Mouse (Mus musculus): ENCODE data around the gene Grb2. TPM values are rescaled to one million over a fixed set of nuclear protein-coding genes. Genes with fewer than 3 reads are reported as not detected.
A peak's percentile ranks its signal among the peaks of the same experiment; 100 is the strongest.

Grb2 gene
- polyA plus RNA-seq, 1 experiment from 2014 or later: 62.8 TPM

DNA sequence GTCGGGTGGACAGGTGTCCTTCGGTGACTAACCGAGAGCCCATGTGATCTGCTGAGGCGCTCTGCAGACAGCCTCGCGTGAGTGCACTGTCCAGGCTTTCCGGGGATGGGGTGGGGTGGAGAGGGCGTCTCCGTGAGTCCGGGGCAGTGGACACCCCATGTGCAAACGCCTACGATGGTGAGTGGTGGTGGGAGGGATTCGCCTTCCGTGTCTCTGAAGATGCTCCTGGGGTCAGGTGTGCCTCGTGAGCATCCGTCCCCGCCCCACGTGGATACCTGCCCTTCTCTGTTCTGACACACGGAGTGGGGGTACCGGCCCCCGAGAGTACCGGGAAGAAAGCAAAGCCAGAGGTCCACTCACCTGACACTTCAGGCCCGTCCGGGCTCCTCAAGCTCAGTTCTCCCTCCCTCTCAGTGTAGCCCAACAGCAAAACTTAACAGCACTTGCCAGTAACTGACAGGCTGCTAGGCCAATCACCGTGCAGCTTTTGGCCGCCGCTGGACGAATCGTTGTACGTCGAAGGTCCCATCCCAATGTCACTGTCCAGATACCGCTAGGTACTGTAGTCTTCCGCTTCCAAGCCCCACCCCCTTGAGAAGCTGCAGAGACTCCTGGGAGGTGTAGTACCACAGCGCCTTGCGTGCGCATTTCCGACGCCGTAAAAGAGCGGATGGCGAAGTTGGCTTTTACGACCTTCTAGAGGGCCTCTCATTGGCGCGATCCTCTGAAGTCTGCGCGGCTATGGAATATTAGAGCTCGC lies 80.5 kb downstream of the Grb2 start, which contains the start of gene Slc25a19:
Slc25a19 (minus strand) TSS at position 591 of the 760 bp plus-strand sequence.
- under 1% methylated on average over 46 of the region's 47 CpGs for WGBS
- H3K9me3 ChIP-seq (ENCODE audit: low read length): no peaks in the 10 kb centered on the region
- DNase-seq (ENCODE audit: low spot score): peak; percentile 100
- H3K4me1 ChIP-seq (ENCODE audit: insufficient read depth, low read depth, low read length): no peaks in the 10 kb centered on the region
- no peaks in the 10 kb centered on the region; the same call in 1 of the 2 replicates for H3K36me3 ChIP-seq (ENCODE audit: insufficient read depth, low read length)
- peak; percentile 99 for ATAC-seq
- no peaks in the 10 kb centered on the region for H3K27me3 ChIP-seq (replicated peaks; ENCODE audit: insufficient read depth, low read length)
- no peak for TF ChIP-seq EP300 (IDR thresholded peaks at IDR 0.05)
- TF ChIP-seq CTCF (IDR thresholded peaks at IDR 0.05): 0 out of 2 replicates have a peak, but pooled peaks have one; percentile 11
- peak within 1 kb of the TSS; percentile 89 for H3K4me2 ChIP-seq (replicated peaks; ENCODE audit: low read depth, low read length)
- peak within 1 kb of the TSS; percentile 46; the same call in 1 of the 2 replicates for H3K9ac ChIP-seq (replicated peaks; ENCODE audit: low read depth)
- H3K4me3 ChIP-seq (ENCODE audit: low read depth, low read length): peak within 1 kb of the TSS; percentile 56
- 0 out of 2 replicates have a peak within 1 kb of the TSS, but pooled peaks have one; percentile 27 for H3K27ac ChIP-seq (ENCODE audit: low read length)

DNA sequence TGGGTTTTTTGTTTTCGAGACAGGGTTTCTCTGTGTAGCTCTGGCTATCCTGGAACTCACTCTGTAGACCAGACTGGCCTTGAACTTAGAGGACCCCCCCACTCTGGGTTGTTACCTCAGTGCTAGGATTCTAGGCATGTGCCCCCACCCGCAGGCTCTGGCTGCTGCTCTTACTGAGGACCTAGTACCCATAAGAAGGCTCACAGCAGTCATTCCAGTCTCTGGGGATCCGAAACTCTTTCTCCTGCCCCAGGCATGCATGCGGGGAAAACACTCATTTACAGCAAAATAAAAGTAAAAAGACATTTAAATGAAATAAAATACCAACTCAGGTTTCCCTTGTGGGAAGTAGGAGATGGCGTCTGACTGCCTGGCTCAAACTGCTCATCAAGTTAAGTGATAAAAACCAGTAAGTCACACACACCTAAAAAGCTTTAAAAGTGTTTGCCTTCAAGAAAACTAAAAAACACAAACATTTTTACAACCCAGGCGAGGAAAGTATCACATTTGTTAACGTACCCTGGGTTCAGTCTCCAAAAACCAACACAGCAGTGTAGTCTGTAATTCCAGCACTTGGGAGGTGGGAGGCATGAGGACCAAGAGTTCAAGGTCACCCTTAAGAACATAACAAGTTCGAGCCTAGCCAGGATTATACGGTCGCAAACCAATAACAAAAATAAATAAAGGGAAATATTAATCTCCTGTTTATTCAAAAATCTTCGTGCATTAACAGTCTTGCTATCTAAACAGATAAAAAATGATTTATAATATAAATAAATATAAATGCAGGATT lies 81.4 kb downstream of the Grb2 start:
- no peak overlapping the region for H3K27ac ChIP-seq (ENCODE audit: low read length)
- H3K27me3 ChIP-seq (replicated peaks; ENCODE audit: insufficient read depth, low read length): no peaks in the 10 kb centered on the region
- H3K9me3 ChIP-seq (ENCODE audit: low read length): no peaks in the 10 kb centered on the region
- H3K4me2 ChIP-seq (replicated peaks; ENCODE audit: low read depth, low read length): peak overlapping the region; percentile 89
- ATAC-seq (no peak), DNase-seq (ENCODE audit: low spot score) (no peak)
- no peaks in the 10 kb centered on the region for H3K4me1 ChIP-seq (ENCODE audit: insufficient read depth, low read depth, low read length)
- H3K9ac ChIP-seq (replicated peaks; ENCODE audit: low read depth): 0 out of 2 replicates have a peak overlapping the region, but pooled peaks have one; percentile 46
- peak overlapping the region; percentile 56 for H3K4me3 ChIP-seq (ENCODE audit: low read depth, low read length)
- WGBS: 47% methylated on average over 11 of the region's 11 CpGs
- TF ChIP-seq EP300 (IDR thresholded peaks at IDR 0.05) (no peak), CTCF (IDR thresholded peaks at IDR 0.05) (no peak)
- H3K36me3 ChIP-seq (ENCODE audit: insufficient read depth, low read length): peaks cover 2% of the 10 kb centered on the region; the same call in 1 of the 2 replicates

DNA sequence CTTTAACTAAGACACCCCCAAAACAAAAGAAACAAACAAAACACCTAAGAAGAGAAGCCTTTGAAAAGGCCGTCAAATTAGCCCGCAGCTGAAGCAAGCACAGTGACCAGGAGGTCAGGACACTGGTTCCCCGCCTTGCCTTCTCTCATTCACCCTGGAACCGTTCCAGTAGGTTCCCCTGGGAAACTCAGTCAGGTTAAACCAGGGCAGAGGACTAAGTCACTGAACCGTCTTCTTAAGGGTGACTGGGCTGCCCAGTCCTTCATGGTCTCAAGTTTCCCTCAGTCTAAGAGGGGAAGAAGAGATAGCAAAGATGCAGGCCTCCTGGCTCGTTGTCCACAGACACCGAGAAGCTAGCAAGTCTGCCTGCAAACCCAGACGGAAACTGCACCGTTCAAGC lies 82.5 kb downstream of the Grb2 start:
- no peak for ATAC-seq
- DNase-seq (ENCODE audit: low spot score): no peak
- Histone ChIP-seq H3K4me3 (ENCODE audit: low read depth, low read length) (no peak overlapping the region), H3K27ac (ENCODE audit: low read length) (no peak overlapping the region), H3K9me3 (ENCODE audit: low read length) (no peaks in the 10 kb centered on the region), H3K27me3 (replicated peaks; ENCODE audit: insufficient read depth, low read length) (no peaks in the 10 kb centered on the region), H3K4me2 (replicated peaks; ENCODE audit: low read depth, low read length) (no peak overlapping the region), H3K36me3 (ENCODE audit: insufficient read depth, low read length) (peaks cover 3% of the 10 kb centered on the region; the same call in 1 of the 2 replicates), H3K4me1 (ENCODE audit: insufficient read depth, low read depth, low read length) (no peaks in the 10 kb centered on the region), H3K9ac (replicated peaks; ENCODE audit: low read depth) (no peak overlapping the region)
- TF ChIP-seq CTCF (IDR thresholded peaks at IDR 0.05) (no peak), EP300 (IDR thresholded peaks at IDR 0.05) (no peak)
- WGBS: 80% methylated on average over 9 of the region's 9 CpGs

DNA sequence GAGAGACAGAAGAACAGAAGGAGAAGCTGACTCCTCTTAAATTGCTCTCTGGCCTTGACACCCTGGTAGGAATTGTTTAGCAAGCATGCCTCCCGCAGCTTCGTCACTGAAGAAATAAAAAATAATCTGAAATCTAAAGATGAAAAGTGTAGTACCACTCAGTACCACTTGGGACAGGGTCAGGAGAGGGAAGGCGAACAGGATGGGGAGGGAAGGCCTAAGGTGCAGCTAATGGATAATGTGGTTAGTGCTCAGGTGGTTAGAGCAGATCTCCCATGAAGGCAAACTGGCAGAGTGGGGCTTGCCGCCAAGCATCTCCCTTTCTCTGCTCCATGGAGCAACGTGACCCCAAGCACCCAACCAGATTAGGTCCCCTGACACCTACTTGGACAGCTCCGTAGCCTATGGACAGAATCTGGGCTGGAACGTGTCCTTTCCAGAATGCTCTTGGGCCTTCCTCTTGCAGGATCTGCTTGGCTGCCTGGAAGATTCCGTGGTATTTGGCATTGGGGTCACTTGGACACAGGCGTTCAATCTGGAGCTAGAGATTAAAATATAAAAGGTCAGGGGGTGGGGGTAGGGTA lies 84.8 kb downstream of the Grb2 start:
- WGBS: 71% methylated on average over 9 of the region's 9 CpGs
- DNase-seq (ENCODE audit: low spot score) (peak; percentile 44), ATAC-seq (no peak)
- Histone ChIP-seq H3K4me1 (ENCODE audit: insufficient read depth, low read depth, low read length) (no peaks in the 10 kb centered on the region), H3K9ac (replicated peaks; ENCODE audit: low read depth) (no peak overlapping the region), H3K36me3 (ENCODE audit: insufficient read depth, low read length) (peaks cover 13% of the 10 kb centered on the region; the same call in 1 of the 2 replicates), H3K4me3 (ENCODE audit: low read depth, low read length) (no peak overlapping the region), H3K9me3 (ENCODE audit: low read length) (no peaks in the 10 kb centered on the region), H3K4me2 (replicated peaks; ENCODE audit: low read depth, low read length) (no peak overlapping the region), H3K27ac (ENCODE audit: low read length) (no peak overlapping the region), H3K27me3 (replicated peaks; ENCODE audit: insufficient read depth, low read length) (no peaks in the 10 kb centered on the region)
- TF ChIP-seq CTCF (IDR thresholded peaks at IDR 0.05) (peak; percentile 66), EP300 (IDR thresholded peaks at IDR 0.05) (no peak)

DNA sequence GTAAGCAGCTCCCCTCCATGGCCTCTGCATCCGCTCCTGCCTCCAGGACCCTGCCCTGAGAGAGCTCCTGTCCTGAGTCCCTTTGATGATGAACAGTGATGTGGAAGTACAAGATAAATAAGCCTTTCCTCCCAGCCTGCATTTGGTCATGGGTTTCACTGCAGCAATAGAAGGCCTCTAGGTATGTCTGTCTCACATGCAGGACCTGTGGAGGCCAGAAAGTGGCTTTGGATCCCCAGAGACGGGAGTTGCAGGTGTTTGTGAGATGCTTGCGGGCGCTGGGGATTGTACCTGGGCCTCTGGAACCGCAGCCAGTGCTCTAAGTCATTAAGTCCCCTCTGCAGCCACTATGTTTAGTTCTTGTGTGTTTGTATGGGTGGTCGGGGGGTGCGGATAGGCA lies 88.4 kb downstream of the Grb2 start:
- Histone ChIP-seq H3K36me3 (ENCODE audit: insufficient read depth, low read length) (peaks cover 13% of the 10 kb centered on the region; the same call in 1 of the 2 replicates), H3K9ac (replicated peaks; ENCODE audit: low read depth) (no peak overlapping the region), H3K4me2 (replicated peaks; ENCODE audit: low read depth, low read length) (no peak overlapping the region), H3K27me3 (replicated peaks; ENCODE audit: insufficient read depth, low read length) (no peaks in the 10 kb centered on the region), H3K4me3 (ENCODE audit: low read depth, low read length) (no peak overlapping the region), H3K27ac (ENCODE audit: low read length) (no peak overlapping the region), H3K9me3 (ENCODE audit: low read length) (no peaks in the 10 kb centered on the region), H3K4me1 (ENCODE audit: insufficient read depth, low read depth, low read length) (no peaks in the 10 kb centered on the region)
- DNase-seq (ENCODE audit: low spot score): no peak
- 93% methylated on average over 7 of the region's 7 CpGs for WGBS
- ATAC-seq: no peak
- no peak for TF ChIP-seq EP300 (IDR thresholded peaks at IDR 0.05)
- TF ChIP-seq CTCF (IDR thresholded peaks at IDR 0.05): no peak

All from lung, postnatal 0 days (tissue).